Mouse (Mus musculus) limb, embryonic 10.5 days (tissue): ENCODE measurements around the gene Cmtm4. TPM values are rescaled to one million over a fixed set of nuclear protein-coding genes. Genes with fewer than 3 reads are reported as not detected.
"Not testable (repeated sequence)": the region's sequence is repeated elsewhere in the genome, so short reads cannot be mapped to it uniquely, and the experiment has no call there.

ENCODE experiments used
- DNase-seq: peaks from one replicate; pipeline ENCODE4 v3.0.0-alpha.2; 2017; ENCODE audit warnings: low spot score
- H3K27ac ChIP-seq: fragments of 300-500 bp; sonication (generic); 2 replicates; pipeline ENCODE4 v1.5.1; 2016; ENCODE audit warnings: mild to moderate bottlenecking
- H3K27me3 ChIP-seq: fragments of 300-500 bp; sonication (generic); 2 replicates; pipeline ENCODE4 v1.6.1; 2016; ENCODE audit warnings: low read depth, mild to moderate bottlenecking; ENCODE audit not compliant: poor library complexity, severe bottlenecking
- H3K36me3 ChIP-seq: fragments of 300-500 bp; sonication (generic); 2 replicates; pipeline ENCODE4 v1.6.1; 2016; ENCODE audit warnings: mild to moderate bottlenecking, moderate library complexity
- H3K4me1 ChIP-seq: fragments of 300-500 bp; sonication (generic); 2 replicates; pipeline ENCODE4 v1.6.1; 2016
- H3K4me3 ChIP-seq: fragments of 300-500 bp; sonication (generic); 2 replicates; pipeline ENCODE4 v1.5.1; 2016; ENCODE audit warnings: mild to moderate bottlenecking, moderate library complexity
- H3K9me3 ChIP-seq: fragments of 300-500 bp; sonication (generic); replicated peaks from 2 replicates; pipeline ENCODE4 v1.6.1; 2016; ENCODE audit warnings: mild to moderate bottlenecking
- WGBS: fragments of 180-500 bp; shearing (Covaris S2); methylation state at CpG from one replicate; pipeline ENCODE4 v1.1.7; 2016; 5-methylcytosine and 5-hydroxymethylcytosine counted together
- polyA plus RNA-seq: library from polyadenylated mRNA; unstranded; fragments of >200 nt; fragmentation: Nextera tagmentation; extraction: Ambion mirVana; gene quantifications from 2 replicates; pipeline ENCODE4 v1.2.1, GENCODE M21; 2016

The Cmtm4 gene
- polyA plus RNA-seq, 1 experiment from 2014 or later = 2.3 TPM

- Histone ChIP-seq H3K27me3 (no peaks in the 10 kb centered on the region), H3K36me3 (peaks cover 7% of the 10 kb centered on the region; the same call in 1 of the 2 replicates), H3K4me3 (peak overlapping the region; percentile 68), H3K27ac (peak overlapping the region; percentile 90), H3K4me1 (peaks cover 32% of the 10 kb centered on the region), H3K9me3 (no peaks in the 10 kb centered on the region)
- peak; percentile 86 for DNase-seq
- WGBS = under 1% methylated on average over 51 of the region's 54 CpGs
Measured at GRCm38 (mm10) chr8:104340233-104341105, 55.1 kb downstream of the Cmtm4 start.

DNA sequence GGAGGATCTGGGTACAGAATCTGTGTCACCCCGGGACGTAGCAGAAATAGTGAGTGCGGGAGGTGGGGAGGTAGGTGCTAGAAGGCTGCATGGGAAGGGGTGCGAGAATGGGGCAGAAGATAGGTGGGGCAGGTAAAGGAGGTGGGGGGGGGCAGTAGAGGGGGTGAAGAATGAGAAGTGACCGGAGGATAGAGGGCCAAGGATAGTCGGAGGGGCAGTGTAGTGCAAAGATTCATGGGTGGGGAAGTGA is 55.7 kb downstream of the Cmtm4 start:
- peaks cover 32% of the 10 kb centered on the region for H3K4me1 ChIP-seq
- DNase-seq = peak; percentile 36
- peak overlapping the region; percentile 68 for H3K4me3 ChIP-seq
- H3K36me3 ChIP-seq = peaks cover 4% of the 10 kb centered on the region; the same call in 1 of the 2 replicates
- H3K27me3 ChIP-seq = no peaks in the 10 kb centered on the region
- no peaks in the 10 kb centered on the region for H3K9me3 ChIP-seq
- H3K27ac ChIP-seq = peak overlapping the region; percentile 90
- 1% methylated on average over 6 of the region's 6 CpGs for WGBS

DNA sequence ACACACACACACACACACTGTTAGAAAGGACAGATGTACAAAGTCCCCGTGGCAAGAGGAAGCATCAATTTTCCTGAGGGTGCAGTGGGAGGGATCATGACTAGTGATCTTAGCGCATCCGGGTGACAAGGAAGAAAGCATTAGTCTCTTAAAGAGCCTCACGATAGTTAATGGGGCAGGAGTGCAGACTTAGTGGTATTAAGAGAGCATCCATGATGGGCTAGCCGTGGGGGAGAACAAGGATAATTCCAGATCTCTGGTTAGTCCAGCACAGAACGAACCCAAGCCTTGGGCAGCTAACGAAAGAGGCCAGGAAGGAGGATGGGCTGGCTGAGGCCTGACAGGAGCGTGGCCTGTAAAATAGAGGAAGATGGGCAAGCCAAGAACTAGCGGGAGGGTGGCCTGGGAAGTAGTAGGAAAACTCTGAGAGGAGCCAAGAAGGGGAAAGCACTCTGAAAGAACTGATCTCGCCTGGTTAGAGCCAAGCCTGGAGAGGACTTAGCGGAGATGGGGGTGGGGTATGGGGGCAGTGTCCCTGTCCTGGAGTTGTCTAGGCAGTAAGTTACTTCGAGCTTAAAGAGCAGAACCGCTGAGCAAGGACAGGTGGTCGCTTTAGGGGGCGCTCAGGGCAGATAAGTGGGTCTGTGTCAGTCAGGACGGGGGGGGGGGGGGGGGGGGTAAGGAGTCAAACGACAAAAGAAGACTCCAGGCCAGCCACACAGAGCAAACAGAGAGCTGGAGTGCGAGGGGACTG is 56.2 kb downstream of the Cmtm4 start, which contains the start of gene Cmtm3:
Gene Cmtm3, plus strand, starts transcription at position 182 of the 754 bp plus-strand sequence.
- peaks cover 32% of the 10 kb centered on the region for H3K4me1 ChIP-seq
- H3K9me3 ChIP-seq = no peaks in the 10 kb centered on the region
- H3K27me3 ChIP-seq = no peaks in the 10 kb centered on the region
- peak; percentile 32 for DNase-seq
- H3K27ac ChIP-seq = peak within 1 kb of the TSS; percentile 90
- 16% methylated on average over 18 of the region's 18 CpGs for WGBS
- no peaks in the 10 kb centered on the region for H3K36me3 ChIP-seq
- peak within 1 kb of the TSS; percentile 68 for H3K4me3 ChIP-seq

- Histone ChIP-seq H3K27ac (no peak overlapping the region), H3K4me3 (no peak overlapping the region), H3K9me3 (no peaks in the 10 kb centered on the region), H3K4me1 (peaks cover 27% of the 10 kb centered on the region), H3K36me3 (no peaks in the 10 kb centered on the region), H3K27me3 (no peaks in the 10 kb centered on the region)
- peak; percentile 28 for DNase-seq
- WGBS = 52% methylated on average over 3 of the region's 3 CpGs
Measured at GRCm38 (mm10) chr8:104337890-104338289, 57.7 kb downstream of the Cmtm4 start.

- no peak overlapping the region for H3K27ac ChIP-seq
- H3K9me3 ChIP-seq = no peaks in the 10 kb centered on the region
- H3K36me3 ChIP-seq = no peaks in the 10 kb centered on the region
- H3K4me1 ChIP-seq = peaks cover 26% of the 10 kb centered on the region
- 85% methylated on average over 1 of the region's 1 CpGs for WGBS
- no peak overlapping the region for H3K4me3 ChIP-seq
- no peaks in the 10 kb centered on the region for H3K27me3 ChIP-seq
- DNase-seq = peak; percentile 23
Measured at GRCm38 (mm10) chr8:104336806-104337205, 58.8 kb downstream of the Cmtm4 start.

DNA sequence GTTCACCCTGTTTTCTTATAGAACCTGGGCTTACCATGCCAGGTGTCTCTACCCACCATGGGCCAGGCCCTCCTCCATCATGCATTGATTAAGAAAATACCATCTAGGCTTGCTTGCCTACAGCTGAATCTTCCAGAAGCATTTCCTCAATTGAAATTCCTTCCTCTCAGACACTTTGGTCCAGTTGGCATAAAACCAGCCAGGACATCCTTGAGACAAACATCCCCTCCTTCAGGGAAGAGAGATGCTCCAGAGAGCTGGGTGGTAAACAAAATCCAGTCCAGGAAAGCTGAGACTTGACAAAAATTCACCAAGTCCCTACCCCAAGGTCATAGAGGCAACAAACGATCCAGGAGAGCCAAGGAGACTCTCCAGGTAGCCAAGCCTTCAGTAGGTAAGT is 61.4 kb downstream of the Cmtm4 start:
- Histone ChIP-seq H3K27me3 (no peaks in the 10 kb centered on the region), H3K36me3 (no peaks in the 10 kb centered on the region), H3K4me1 (peaks cover 1% of the 10 kb centered on the region; the same call in 1 of the 2 replicates), H3K4me3 (no peak overlapping the region), H3K27ac (no peak overlapping the region), H3K9me3 (no peaks in the 10 kb centered on the region)
- DNase-seq = no peak
- 81% methylated on average over 1 of the region's 1 CpGs for WGBS

- Histone ChIP-seq H3K27me3 (no peaks in the 10 kb centered on the region), H3K4me3 (no peak overlapping the region), H3K9me3 (no peaks in the 10 kb centered on the region), H3K27ac (no peak overlapping the region), H3K4me1 (no peaks in the 10 kb centered on the region), H3K36me3 (no peaks in the 10 kb centered on the region)
- peak; percentile 11 for DNase-seq
- WGBS = 77% methylated on average over 5 of the region's 5 CpGs
Measured at GRCm38 (mm10) chr8:104333786-104334185, 61.8 kb downstream of the Cmtm4 start.

DNA sequence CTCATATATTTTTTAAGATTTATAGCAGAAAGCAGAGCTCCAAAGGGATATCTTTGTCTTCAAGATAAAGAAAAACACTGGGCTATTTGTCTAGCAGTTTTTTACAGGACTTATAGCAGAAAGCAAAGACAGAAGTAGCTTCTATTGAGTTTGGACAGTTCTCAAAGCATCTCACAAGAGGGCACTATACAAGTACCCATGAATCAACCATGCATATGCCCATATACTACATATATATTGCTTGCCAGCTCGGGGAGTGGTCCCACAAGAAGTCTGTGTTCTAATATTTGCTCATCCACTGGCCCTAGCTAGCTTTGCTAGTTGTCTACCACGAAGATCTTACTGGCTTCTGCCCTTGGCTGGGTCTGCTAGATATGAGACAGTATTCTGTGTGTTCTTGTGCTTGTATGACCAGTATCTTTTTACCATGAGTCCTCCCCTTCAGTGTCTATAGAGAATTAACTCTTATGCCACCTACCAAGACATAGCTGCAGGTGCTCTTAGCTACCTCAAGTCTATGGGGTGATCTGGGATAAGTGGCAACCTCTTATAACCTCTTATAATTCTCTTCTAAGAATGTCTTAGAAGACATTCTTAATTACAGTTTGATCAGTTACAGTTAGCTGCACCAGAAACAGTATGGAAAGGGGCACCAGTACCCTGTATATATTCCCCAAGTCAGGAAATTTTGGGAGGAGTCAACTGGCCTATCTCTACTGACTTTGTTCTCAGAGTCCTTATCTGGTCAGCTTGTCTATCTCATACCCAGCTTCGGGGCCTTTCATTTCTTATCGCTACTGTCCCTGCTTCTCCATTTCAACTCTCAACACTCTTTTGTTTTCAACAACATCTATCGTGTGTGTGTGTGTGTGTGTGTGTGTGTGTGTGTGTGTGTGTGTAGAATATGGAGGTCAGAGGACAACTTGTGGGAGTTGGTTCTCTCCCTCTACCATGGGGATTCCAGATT is 62.7 kb downstream of the Cmtm4 start:
- H3K9me3 ChIP-seq = no peaks in the 10 kb centered on the region

GRCm38 (mm10) chr8:104321930-104322329 is 73.7 kb downstream of the Cmtm4 start, which contains the start of gene Cmtm2b:
Gene Cmtm2b (plus strand): TSS chr8:104322230.
- not testable (repeated sequence) for H3K9me3 ChIP-seq, H3K4me1 ChIP-seq, DNase-seq, H3K27me3 ChIP-seq, H3K27ac ChIP-seq, H3K36me3 ChIP-seq, H3K4me3 ChIP-seq
- WGBS = 93% methylated on average over 12 of the region's 12 CpGs

More for the DNA sequence above, 62.7 kb downstream of the Cmtm4 start:
- H3K4me1 ChIP-seq = no peaks in the 10 kb centered on the region
- H3K27ac ChIP-seq = no peak overlapping the region
- no peak for DNase-seq
- no peaks in the 10 kb centered on the region for H3K36me3 ChIP-seq
- H3K4me3 ChIP-seq = no peak overlapping the region
- 83% methylated on average over 5 of the region's 5 CpGs for WGBS
- no peaks in the 10 kb centered on the region for H3K27me3 ChIP-seq

- not testable (repeated sequence) for H3K27me3 ChIP-seq, H3K36me3 ChIP-seq, H3K27ac ChIP-seq, H3K4me3 ChIP-seq, H3K9me3 ChIP-seq, H3K4me1 ChIP-seq, DNase-seq
- WGBS = 90% methylated on average over 11 of the region's 11 CpGs
Measured at GRCm38 (mm10) chr8:104321267-104321666, 74.3 kb downstream of the Cmtm4 start, which contains the start of gene Gm11020. Gene Gm11020 (plus strand): TSS chr8:104321567.

DNA sequence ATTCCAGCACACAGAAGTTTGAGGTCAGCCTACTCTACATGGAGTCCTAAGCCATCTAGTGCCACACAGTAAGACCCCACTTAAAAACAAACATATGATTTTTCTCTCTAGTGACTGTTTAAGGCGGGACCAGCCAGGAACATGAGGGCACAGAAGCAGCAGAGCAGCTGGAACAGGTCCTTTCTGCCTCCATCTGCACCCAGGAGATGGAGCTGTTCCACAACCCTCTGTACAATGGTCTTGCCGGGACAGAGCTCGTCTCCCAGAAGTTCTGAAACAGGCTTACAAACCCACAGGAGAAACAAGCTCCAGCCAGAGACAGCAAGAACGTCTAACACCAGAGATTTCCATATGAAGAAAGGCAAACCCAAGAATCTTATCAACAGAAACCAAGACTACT is 82.3 kb downstream of the Cmtm4 start:
- no peak overlapping the region for H3K4me3 ChIP-seq
- DNase-seq = no peak
- H3K27ac ChIP-seq = no peak overlapping the region
- no peaks in the 10 kb centered on the region for H3K36me3 ChIP-seq
- H3K4me1 ChIP-seq = no peaks in the 10 kb centered on the region
- no peaks in the 10 kb centered on the region for H3K27me3 ChIP-seq
- 80% methylated on average over 4 of the region's 4 CpGs for WGBS
- no peaks in the 10 kb centered on the region for H3K9me3 ChIP-seq

DNA sequence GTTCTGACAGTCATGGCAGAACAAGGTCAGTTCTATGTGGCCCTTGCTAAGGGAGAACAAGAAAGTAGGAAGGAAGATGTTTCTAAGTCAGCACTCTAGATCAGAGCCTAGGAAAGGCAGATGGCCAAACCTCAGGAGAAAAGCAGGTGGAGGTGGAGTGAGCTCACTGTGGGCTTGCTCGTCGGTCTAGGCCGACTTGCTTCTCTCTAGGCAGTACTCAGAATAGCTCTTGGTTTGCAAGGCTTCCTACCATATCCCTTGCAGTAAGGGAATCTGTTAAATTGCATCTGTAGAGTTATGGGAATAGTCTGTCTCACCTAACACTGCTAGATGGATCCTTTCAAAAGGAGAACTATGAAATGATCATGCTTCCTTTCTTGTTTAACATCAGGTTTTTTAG is 83.6 kb downstream of the Cmtm4 start:
- not testable (repeated sequence) for H3K27ac ChIP-seq, H3K9me3 ChIP-seq, H3K27me3 ChIP-seq, DNase-seq, H3K4me1 ChIP-seq, H3K36me3 ChIP-seq, H3K4me3 ChIP-seq
- 95% methylated on average over 3 of the region's 3 CpGs for WGBS
